Mouse (Mus musculus): ENCODE results near the gene Fam20a.

GRCm38 (mm10) chr11:109649206-109649605 is 72.9 kb downstream of the Fam20a start, which contains the start of gene Prkar1a:
- TF ChIP-seq USF1 (IDR thresholded peaks at IDR 0.05; ENCODE audit: low read depth) = no peak
- TF ChIP-seq CTCF (IDR thresholded peaks at IDR 0.05; ENCODE audit: control insufficient read depth, insufficient read depth, insufficient read length) = no peak
- no peak for TF ChIP-seq MAX (IDR thresholded peaks at IDR 0.05)
- TF ChIP-seq MYOD1 (IDR thresholded peaks at IDR 0.05; ENCODE audit: control insufficient read depth, insufficient read length, low read depth) = no peak
- TF ChIP-seq CEBPB (IDR thresholded peaks at IDR 0.05; ENCODE audit: low read depth) = no peak
- TF ChIP-seq MYOG (IDR thresholded peaks at IDR 0.05; ENCODE audit: control insufficient read depth, extremely low read depth, insufficient read length) = no peak
- TF ChIP-seq FOSL1 (IDR thresholded peaks at IDR 0.05; ENCODE audit: insufficient read depth, low read length, poor library complexity, severe bottlenecking) = no peak

Measured in C2C12 (cell line).